Mouse (Mus musculus): ENCODE results near the gene Plekhm3. TPM values are rescaled to one million over a fixed set of nuclear protein-coding genes. Genes with fewer than 3 reads are reported as not detected.

Plekhm3 gene
- polyA plus RNA-seq, 1 experiment from 2014 or later, result 2.2 TPM

GRCm38 (mm10) chr1:64792521-64793233, 163.9 kb downstream of the Plekhm3 start:
- Histone ChIP-seq H3K36me3 (ENCODE audit: control insufficient read depth, insufficient read depth, low read length) (no peaks in the 10 kb centered on the region; the same call in 1 of the 2 replicates), H3K4me1 (replicated peaks; ENCODE audit: control insufficient read depth, insufficient read depth) (0 out of 2 replicates have a peak, but pooled peaks cover 2% of the 10 kb centered on the region), H3K27me3 (ENCODE audit: control insufficient read depth, insufficient read depth, low read length) (no peaks in the 10 kb centered on the region), H3K9ac (ENCODE audit: low read length) (no peak overlapping the region), H3K27ac (replicated peaks) (peak overlapping the region; percentile 85), H3K9me3 (ENCODE audit: control insufficient read depth, low read length) (no peaks in the 10 kb centered on the region), H3K4me3 (ENCODE audit: low read depth, low read length) (no peak overlapping the region), H3K4me2 (replicated peaks; ENCODE audit: low read depth) (no peak overlapping the region; the same call in 1 of the 2 replicates)
- ATAC-seq (ENCODE audit: low FRiP score, low TSS enrichment) (peak; percentile 27; the same call in 1 of the 2 replicates), DNase-seq (ENCODE audit: low spot score) (peak; percentile 46)
- 42% methylated on average over 11 of the region's 11 CpGs for WGBS
- no peak for TF ChIP-seq CTCF (IDR thresholded peaks at IDR 0.05; ENCODE audit: low read depth)
- TF ChIP-seq EP300 (optimal IDR thresholded peaks at IDR 0.05), result no peak

- DNase-seq (ENCODE audit: low spot score) (peak; percentile 39), ATAC-seq (ENCODE audit: low FRiP score, low TSS enrichment) (peak; percentile 2; the same call in 1 of the 2 replicates)
- peak overlapping the region; percentile 85 for H3K27ac ChIP-seq (replicated peaks)
These were observed 164.8 kb downstream of the Plekhm3 start for GRCm38 (mm10) chr1:64791826-64792225.

DNA sequence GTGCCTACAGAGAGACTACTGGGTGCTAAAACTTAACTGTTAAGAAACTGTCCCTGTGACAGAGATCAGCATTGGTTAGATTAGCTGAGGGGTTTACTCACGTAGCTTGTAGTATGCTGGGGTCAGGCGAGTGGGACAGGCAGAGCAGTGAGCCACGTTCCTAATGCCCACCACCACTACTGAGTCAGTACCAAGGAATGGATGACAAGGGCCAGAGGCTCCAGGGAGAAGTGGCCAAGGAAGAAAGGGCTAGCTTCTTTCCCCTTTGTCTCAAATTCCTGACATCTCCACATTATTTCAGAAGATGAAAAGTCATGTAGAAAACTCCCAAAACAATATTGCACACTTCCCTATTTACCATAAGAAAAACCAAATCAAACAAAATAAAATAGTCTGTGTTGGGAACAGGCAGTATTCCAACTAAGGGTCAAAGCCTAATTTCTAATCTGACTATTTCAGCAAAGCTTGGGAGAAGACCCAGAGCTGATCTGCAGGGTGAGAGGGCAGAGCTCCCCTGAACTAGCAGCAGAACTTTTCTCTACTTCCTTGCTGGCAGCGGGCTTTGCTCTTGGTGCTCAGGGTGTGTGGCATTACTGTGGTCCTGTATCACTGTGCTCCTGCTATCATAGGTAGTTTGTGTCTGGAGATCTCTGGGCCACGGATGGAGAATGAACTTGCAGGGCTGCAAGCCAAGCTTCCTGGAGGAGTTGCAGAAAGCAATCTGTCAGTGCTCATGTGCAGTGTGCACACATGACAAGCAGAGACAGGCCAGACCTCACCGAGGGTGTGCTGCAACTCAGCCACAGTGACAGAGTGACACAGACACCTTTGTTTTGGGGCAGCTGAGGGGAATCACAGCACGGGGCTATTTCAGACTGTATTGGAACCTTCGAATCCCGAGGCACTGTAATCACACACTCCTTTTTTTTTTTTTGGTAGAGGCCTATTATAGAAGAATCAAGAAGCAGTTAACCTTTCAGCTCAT, 165.5 kb downstream of the Plekhm3 start:
- Histone ChIP-seq H3K4me3 (ENCODE audit: low read depth, low read length) (no peak overlapping the region), H3K36me3 (ENCODE audit: control insufficient read depth, insufficient read depth, low read length) (no peaks in the 10 kb centered on the region; the same call in 1 of the 2 replicates), H3K27me3 (ENCODE audit: control insufficient read depth, insufficient read depth, low read length) (no peaks in the 10 kb centered on the region), H3K9me3 (ENCODE audit: control insufficient read depth, low read length) (no peaks in the 10 kb centered on the region), H3K27ac (replicated peaks) (peak overlapping the region; percentile 67), H3K9ac (ENCODE audit: low read length) (0 out of 2 replicates have a peak overlapping the region, but pooled peaks have one; percentile 2), H3K4me2 (replicated peaks; ENCODE audit: low read depth) (no peak overlapping the region), H3K4me1 (replicated peaks; ENCODE audit: control insufficient read depth, insufficient read depth) (0 out of 2 replicates have a peak, but pooled peaks cover 2% of the 10 kb centered on the region)
- ATAC-seq (ENCODE audit: low FRiP score, low TSS enrichment), result no peak
- peak; percentile 46 for DNase-seq (ENCODE audit: low spot score)
- WGBS, result 42% methylated on average over 9 of the region's 9 CpGs
- TF ChIP-seq CTCF (IDR thresholded peaks at IDR 0.05; ENCODE audit: low read depth) (no peak), EP300 (optimal IDR thresholded peaks at IDR 0.05) (no peak)

More at GRCm38 (mm10) chr1:64791826-64792225, 164.8 kb downstream of the Plekhm3 start:
- H3K4me1 ChIP-seq (replicated peaks; ENCODE audit: control insufficient read depth, insufficient read depth), result 0 out of 2 replicates have a peak, but pooled peaks cover 2% of the 10 kb centered on the region
- H3K27me3 ChIP-seq (ENCODE audit: control insufficient read depth, insufficient read depth, low read length), result no peaks in the 10 kb centered on the region
- H3K9me3 ChIP-seq (ENCODE audit: control insufficient read depth, low read length), result no peaks in the 10 kb centered on the region
- no peak overlapping the region for H3K9ac ChIP-seq (ENCODE audit: low read length)
- WGBS, result 14% methylated on average over 6 of the region's 6 CpGs
- TF ChIP-seq EP300 (optimal IDR thresholded peaks at IDR 0.05) (no peak), CTCF (IDR thresholded peaks at IDR 0.05; ENCODE audit: low read depth) (no peak)
- H3K4me2 ChIP-seq (replicated peaks; ENCODE audit: low read depth), result no peak overlapping the region
- H3K36me3 ChIP-seq (ENCODE audit: control insufficient read depth, insufficient read depth, low read length), result no peaks in the 10 kb centered on the region; the same call in 1 of the 2 replicates
- H3K4me3 ChIP-seq (ENCODE audit: low read depth, low read length), result no peak overlapping the region

- no peaks in the 10 kb centered on the region for H3K36me3 ChIP-seq (ENCODE audit: control insufficient read depth, insufficient read depth, low read length)
- DNase-seq (ENCODE audit: low spot score) (peak; percentile 87), ATAC-seq (ENCODE audit: low FRiP score, low TSS enrichment) (peak; percentile 97)
- H3K4me1 ChIP-seq (replicated peaks; ENCODE audit: control insufficient read depth, insufficient read depth), result no peaks in the 10 kb centered on the region
- no peak overlapping the region for H3K9ac ChIP-seq (ENCODE audit: low read length)
- H3K27ac ChIP-seq (replicated peaks), result peak overlapping the region; percentile 78
- H3K9me3 ChIP-seq (ENCODE audit: control insufficient read depth, low read length), result no peaks in the 10 kb centered on the region
- no peak for TF ChIP-seq CTCF (IDR thresholded peaks at IDR 0.05; ENCODE audit: low read depth)
- TF ChIP-seq EP300 (optimal IDR thresholded peaks at IDR 0.05), result no peak
- no peaks in the 10 kb centered on the region for H3K27me3 ChIP-seq (ENCODE audit: control insufficient read depth, insufficient read depth, low read length)
- H3K4me2 ChIP-seq (replicated peaks; ENCODE audit: low read depth), result no peak overlapping the region
- WGBS, result 61% methylated on average over 6 of the region's 6 CpGs
- no peak overlapping the region for H3K4me3 ChIP-seq (ENCODE audit: low read depth, low read length)
These were observed 168.7 kb downstream of the Plekhm3 start for GRCm38 (mm10) chr1:64787701-64788515.

DNA sequence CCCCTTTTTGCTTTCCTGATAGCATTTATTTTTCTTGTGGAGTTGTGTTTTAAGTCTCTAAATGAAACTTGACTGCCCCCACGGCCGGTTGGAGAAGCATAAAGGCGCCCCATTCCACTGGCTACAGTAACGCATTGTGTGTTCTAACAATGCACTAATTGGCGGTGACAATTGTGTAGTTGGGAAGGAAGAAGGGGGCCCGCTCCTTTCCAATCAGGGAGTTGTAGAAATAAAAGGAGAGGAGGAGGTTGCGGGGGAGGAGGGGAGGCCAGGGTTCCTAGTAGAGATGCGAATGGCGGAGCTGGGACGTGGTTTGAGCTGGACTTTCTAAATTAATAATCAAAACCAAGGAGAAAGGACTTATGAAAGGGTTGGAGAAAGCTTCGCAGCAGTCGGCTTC, 176.8 kb downstream of the Plekhm3 start:
- 87% methylated on average over 12 of the region's 12 CpGs for WGBS
- no peak for TF ChIP-seq EP300 (optimal IDR thresholded peaks at IDR 0.05)
- TF ChIP-seq CTCF (IDR thresholded peaks at IDR 0.05; ENCODE audit: low read depth), result no peak
- Histone ChIP-seq H3K4me1 (replicated peaks; ENCODE audit: control insufficient read depth, insufficient read depth) (no peaks in the 10 kb centered on the region), H3K9me3 (ENCODE audit: control insufficient read depth, low read length) (no peaks in the 10 kb centered on the region), H3K4me2 (replicated peaks; ENCODE audit: low read depth) (no peak overlapping the region), H3K27ac (replicated peaks) (no peak overlapping the region), H3K9ac (ENCODE audit: low read length) (no peak overlapping the region), H3K4me3 (ENCODE audit: low read depth, low read length) (no peak overlapping the region), H3K27me3 (ENCODE audit: control insufficient read depth, insufficient read depth, low read length) (no peaks in the 10 kb centered on the region), H3K36me3 (ENCODE audit: control insufficient read depth, insufficient read depth, low read length) (no peaks in the 10 kb centered on the region)
- DNase-seq (ENCODE audit: low spot score) (no peak), ATAC-seq (ENCODE audit: low FRiP score, low TSS enrichment) (no peak)
